Mouse (Mus musculus) stomach, embryonic 16.5 days (tissue): ENCODE measurements around the gene Gm48551. TPM values are rescaled to one million over a fixed set of nuclear protein-coding genes. Genes with fewer than 3 reads are reported as not detected.

Experiments
- ATAC-seq: fragments of 200-750 bp; cut with Nextera tagmentation; 2 replicates; pipeline ENCODE4 v1.8.0; 2017; ENCODE audit warnings: moderate number of reproducible peaks, moderate TSS enrichment; ENCODE audit not compliant: insufficient read depth, low FRiP score
- H3K27ac ChIP-seq: fragments of 300-500 bp; sonication (generic); 2 replicates; pipeline ENCODE4 v1.5.1; 2014; ENCODE audit warnings: low read length
- H3K27me3 ChIP-seq: fragments of 300-500 bp; sonication (generic); 2 replicates; pipeline ENCODE4 v1.6.1; 2014; ENCODE audit warnings: low read length, control low read depth, mixed read lengths; ENCODE audit not compliant: control insufficient read depth, insufficient read depth
- H3K36me3 ChIP-seq: fragments of 300-500 bp; sonication (generic); 2 replicates; pipeline ENCODE4 v1.6.1; 2014; ENCODE audit warnings: low read length; ENCODE audit not compliant: control insufficient read depth, insufficient read depth
- H3K4me1 ChIP-seq: fragments of 300-500 bp; sonication (generic); 2 replicates; pipeline ENCODE4 v1.6.1; 2014; ENCODE audit warnings: low read length, control low read depth, mixed read lengths; ENCODE audit not compliant: control insufficient read depth, insufficient read depth
- H3K4me2 ChIP-seq: fragments of 300-500 bp; sonication (generic); 2 replicates; pipeline ENCODE4 v1.6.1; 2014; ENCODE audit warnings: low read depth, low read length, mixed read lengths
- H3K4me3 ChIP-seq: fragments of 300-500 bp; sonication (generic); replicated peaks from 2 replicates; pipeline ENCODE4 v1.5.1; 2014; ENCODE audit warnings: mild to moderate bottlenecking, low read length
- H3K9ac ChIP-seq: fragments of 300-500 bp; sonication (generic); 2 replicates; pipeline ENCODE4 v1.6.1; 2014; ENCODE audit warnings: low read length
- H3K9me3 ChIP-seq: fragments of 300-500 bp; sonication (generic); replicated peaks from 2 replicates; pipeline ENCODE4 v1.6.1; 2016; ENCODE audit warnings: low read length, control low read depth; ENCODE audit not compliant: control insufficient read depth
- WGBS: fragments of 180-500 bp; shearing (Covaris S2); extraction: QIAGEN DNeasy Blood & Tissue Kit; methylation state at CpG from one replicate; pipeline ENCODE4 v1.1.7; 2014; 5-methylcytosine and 5-hydroxymethylcytosine counted together
- polyA plus RNA-seq: library from polyadenylated mRNA; unstranded; fragments of >200 nt; fragmentation: Nextera tagmentation; extraction: Ambion mirVana; gene quantifications from 2 replicates; pipeline ENCODE4 v1.2.1, GENCODE M21; 2015

Gene Gm48551
- polyA plus RNA-seq, 1 experiment from 2014 or later = 3.0 TPM

DNA sequence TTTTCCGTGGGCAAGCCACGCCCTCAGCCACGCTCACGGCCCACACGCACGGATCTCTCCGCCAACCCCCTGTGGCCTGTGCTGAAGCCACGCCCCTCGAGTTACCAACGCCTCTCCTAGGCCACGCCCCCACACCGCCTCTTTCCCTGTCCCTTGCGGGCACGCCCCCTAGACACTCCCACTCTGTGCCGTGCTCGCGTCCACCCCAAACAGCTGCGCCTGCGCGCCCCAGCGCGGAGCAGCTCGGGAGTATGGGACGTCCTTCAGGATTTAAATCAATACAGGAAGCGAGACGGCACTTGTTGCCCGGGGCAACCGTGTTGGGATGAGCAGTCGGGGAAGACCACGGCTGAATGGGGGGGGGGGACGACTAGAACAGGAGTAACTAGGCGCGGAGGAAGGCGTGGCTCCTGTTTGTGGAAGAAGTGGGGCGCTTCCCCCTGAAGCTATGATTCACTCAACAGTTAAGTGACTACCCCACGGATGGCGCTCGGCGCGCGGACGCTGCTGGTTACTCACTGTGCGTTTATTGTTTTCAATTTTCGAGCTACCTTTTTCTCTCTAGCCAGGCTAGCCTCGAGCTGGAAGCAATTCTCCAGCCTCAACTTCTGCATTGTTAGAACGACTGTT is 5.6 kb upstream of the Gm48551 start:
- Histone ChIP-seq H3K4me1 (peaks cover 26% of the 10 kb centered on the region), H3K36me3 (peaks cover 8% of the 10 kb centered on the region; the same call in 1 of the 2 replicates), H3K9me3 (no peaks in the 10 kb centered on the region), H3K27me3 (no peaks in the 10 kb centered on the region), H3K4me2 (peak overlapping the region; percentile 75), H3K9ac (peak overlapping the region; percentile 74), H3K4me3 (peak overlapping the region; percentile 88), H3K27ac (peak overlapping the region; percentile 84)
- under 1% methylated on average over 46 of the region's 46 CpGs for WGBS
- ATAC-seq = peak; percentile 97

- 57% methylated on average over 3 of the region's 3 CpGs for WGBS
- no peak for ATAC-seq
- Histone ChIP-seq H3K27me3 (no peaks in the 10 kb centered on the region), H3K27ac (peak overlapping the region; percentile 84), H3K4me2 (peak overlapping the region; percentile 75), H3K4me3 (peak overlapping the region; percentile 88), H3K36me3 (peaks cover 5% of the 10 kb centered on the region; the same call in 1 of the 2 replicates), H3K9me3 (no peaks in the 10 kb centered on the region), H3K9ac (peak overlapping the region; percentile 74), H3K4me1 (peaks cover 26% of the 10 kb centered on the region)
These were observed 5.1 kb upstream of the Gm48551 start for GRCm38 (mm10) chr10:81379183-81379553.

GRCm38 (mm10) chr10:81379809-81380378 is 4.4 kb upstream of the Gm48551 start:
- Histone ChIP-seq H3K36me3 (peaks cover 4% of the 10 kb centered on the region; the same call in 1 of the 2 replicates), H3K4me3 (no peak overlapping the region), H3K4me2 (no peak overlapping the region), H3K27ac (no peak overlapping the region), H3K27me3 (no peaks in the 10 kb centered on the region), H3K4me1 (peaks cover 27% of the 10 kb centered on the region), H3K9ac (no peak overlapping the region), H3K9me3 (no peaks in the 10 kb centered on the region)
- no peak for ATAC-seq
- 83% methylated on average over 6 of the region's 6 CpGs for WGBS

DNA sequence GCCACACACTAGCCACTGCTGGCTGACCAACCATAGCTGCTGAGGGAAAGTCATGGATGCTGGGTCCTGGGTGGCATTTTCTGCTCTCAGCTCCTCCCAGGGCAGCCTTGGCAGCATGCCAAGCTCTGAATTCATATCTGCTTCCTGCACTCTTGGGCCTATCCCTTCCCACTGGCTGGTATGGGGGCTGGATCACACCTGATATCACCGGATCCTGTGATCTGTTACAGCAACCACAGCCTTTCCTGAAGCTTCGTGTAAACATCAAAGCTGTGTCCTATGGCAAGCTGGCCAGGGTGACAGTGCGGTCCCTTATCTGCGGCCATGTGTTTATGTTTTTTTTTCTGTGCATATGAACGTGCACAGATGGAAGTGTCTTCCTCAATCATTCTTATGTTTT is 2.2 kb upstream of the Gm48551 start:
- Histone ChIP-seq H3K4me1 (peaks cover 23% of the 10 kb centered on the region), H3K4me2 (no peak overlapping the region), H3K36me3 (no peaks in the 10 kb centered on the region), H3K9me3 (no peaks in the 10 kb centered on the region), H3K9ac (no peak overlapping the region), H3K27ac (peak overlapping the region; percentile 34), H3K4me3 (no peak overlapping the region), H3K27me3 (no peaks in the 10 kb centered on the region)
- no peak for ATAC-seq
- 60% methylated on average over 5 of the region's 5 CpGs for WGBS

GRCm38 (mm10) chr10:81384605-81384982 is 328 bp downstream of the Gm48551 start:
- peak overlapping the region; percentile 90 for H3K9ac ChIP-seq
- H3K36me3 ChIP-seq = peaks cover 6% of the 10 kb centered on the region; the same call in 1 of the 2 replicates
- H3K4me1 ChIP-seq = peaks cover 17% of the 10 kb centered on the region
- under 1% methylated on average over 19 of the region's 19 CpGs for WGBS
- no peaks in the 10 kb centered on the region for H3K9me3 ChIP-seq
- H3K27me3 ChIP-seq = no peaks in the 10 kb centered on the region
- no peak for ATAC-seq
- peak overlapping the region; percentile 93 for H3K4me2 ChIP-seq
- peak overlapping the region; percentile 96 for H3K4me3 ChIP-seq
- peak overlapping the region; percentile 89 for H3K27ac ChIP-seq

- H3K4me3 ChIP-seq = peak overlapping the region; percentile 96
- H3K9ac ChIP-seq = peak overlapping the region; percentile 90; the same call in 1 of the 2 replicates
- no peaks in the 10 kb centered on the region for H3K27me3 ChIP-seq
- ATAC-seq = no peak
- peaks cover 19% of the 10 kb centered on the region for H3K4me1 ChIP-seq
- 66% methylated on average over 22 of the region's 22 CpGs for WGBS
- H3K27ac ChIP-seq = no peak overlapping the region
- peaks cover 6% of the 10 kb centered on the region; the same call in 1 of the 2 replicates for H3K36me3 ChIP-seq
- no peaks in the 10 kb centered on the region for H3K9me3 ChIP-seq
- H3K4me2 ChIP-seq = peak overlapping the region; percentile 93
These were observed 1.5 kb downstream of the Gm48551 start for GRCm38 (mm10) chr10:81385603-81386306.

DNA sequence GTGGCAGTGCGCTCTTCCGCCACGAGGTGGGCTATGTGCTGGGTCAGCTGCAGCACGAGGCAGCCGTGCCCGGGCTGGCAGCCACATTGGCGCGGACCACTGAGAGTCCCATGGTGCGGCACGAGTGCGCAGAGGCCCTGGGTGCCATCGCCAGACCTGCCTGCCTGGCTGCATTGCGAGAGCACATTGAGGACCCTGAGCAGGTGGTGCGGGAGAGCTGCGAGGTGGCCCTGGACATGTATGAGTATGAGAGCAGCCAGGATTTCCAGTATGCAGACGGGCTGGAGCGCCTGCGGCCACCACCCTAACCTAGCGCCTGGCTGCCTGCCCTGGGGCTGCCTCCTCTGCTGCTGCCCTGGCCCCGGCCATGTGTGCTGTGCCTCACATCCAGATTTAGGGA is 3.5 kb downstream of the Gm48551 start:
- Histone ChIP-seq H3K27ac (no peak overlapping the region), H3K4me1 (peaks cover 19% of the 10 kb centered on the region), H3K9ac (no peak overlapping the region), H3K36me3 (peaks cover 6% of the 10 kb centered on the region; the same call in 1 of the 2 replicates), H3K4me3 (no peak overlapping the region), H3K4me2 (no peak overlapping the region), H3K27me3 (no peaks in the 10 kb centered on the region), H3K9me3 (no peaks in the 10 kb centered on the region)
- 95% methylated on average over 20 of the region's 20 CpGs for WGBS
- no peak for ATAC-seq

DNA sequence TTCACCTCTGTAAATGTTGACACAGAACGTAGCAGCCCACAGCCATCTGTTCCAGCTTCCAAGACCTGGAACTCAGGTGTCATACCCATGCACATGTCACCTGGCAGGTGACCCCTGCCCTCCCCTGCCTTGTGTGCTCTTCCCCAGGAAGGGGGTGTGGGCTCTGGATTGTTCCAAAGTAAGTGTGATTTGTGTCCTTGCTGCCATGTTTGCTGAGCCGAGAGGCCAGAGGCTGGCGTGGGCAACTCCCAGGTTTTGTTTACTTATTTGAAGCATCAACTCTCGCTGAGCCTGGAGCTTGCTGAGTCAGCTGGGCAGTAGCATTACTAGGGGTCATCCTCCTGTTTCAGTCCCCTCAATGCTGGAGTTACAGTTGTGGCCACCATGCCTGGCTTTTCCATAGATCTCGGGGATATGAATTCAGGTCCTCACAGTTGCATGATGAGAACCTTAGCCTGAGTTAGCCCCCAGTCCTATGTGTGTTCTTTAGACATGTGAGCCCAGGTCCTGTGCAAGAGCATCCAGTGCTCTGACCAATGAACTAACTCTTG is 4.3 kb downstream of the Gm48551 start, which contains the start of gene Gm48552:
Gm48552 (plus strand) TSS at position 501 of the 551 bp plus-strand sequence.
- Histone ChIP-seq H3K4me3 (no peak within 1 kb of the TSS), H3K9ac (peak within 1 kb of the TSS; percentile 31; the same call in 1 of the 2 replicates), H3K9me3 (no peaks in the 10 kb centered on the region), H3K4me1 (peaks cover 28% of the 10 kb centered on the region), H3K36me3 (peaks cover 6% of the 10 kb centered on the region; the same call in 1 of the 2 replicates), H3K4me2 (no peak within 1 kb of the TSS), H3K27me3 (no peaks in the 10 kb centered on the region), H3K27ac (peak within 1 kb of the TSS; percentile 43; the same call in 1 of the 2 replicates)
- 50% methylated on average over 5 of the region's 5 CpGs for WGBS
- ATAC-seq = no peak
